Mouse (Mus musculus) urinary bladder, postnatal 14 days (tissue): ENCODE data around the gene Igdcc3.
A peak's percentile ranks its signal among the peaks of the same experiment; 100 is the strongest.
"Not testable (repeated sequence)": the region's sequence is repeated elsewhere in the genome, so short reads cannot be mapped to it uniquely, and the experiment has no call there.

Experiments
- DNase-seq: peaks from one replicate; pipeline ENCODE4 v3.0.0; 2021; ENCODE audit warnings: low spot score

Gene Igdcc3

DNA sequence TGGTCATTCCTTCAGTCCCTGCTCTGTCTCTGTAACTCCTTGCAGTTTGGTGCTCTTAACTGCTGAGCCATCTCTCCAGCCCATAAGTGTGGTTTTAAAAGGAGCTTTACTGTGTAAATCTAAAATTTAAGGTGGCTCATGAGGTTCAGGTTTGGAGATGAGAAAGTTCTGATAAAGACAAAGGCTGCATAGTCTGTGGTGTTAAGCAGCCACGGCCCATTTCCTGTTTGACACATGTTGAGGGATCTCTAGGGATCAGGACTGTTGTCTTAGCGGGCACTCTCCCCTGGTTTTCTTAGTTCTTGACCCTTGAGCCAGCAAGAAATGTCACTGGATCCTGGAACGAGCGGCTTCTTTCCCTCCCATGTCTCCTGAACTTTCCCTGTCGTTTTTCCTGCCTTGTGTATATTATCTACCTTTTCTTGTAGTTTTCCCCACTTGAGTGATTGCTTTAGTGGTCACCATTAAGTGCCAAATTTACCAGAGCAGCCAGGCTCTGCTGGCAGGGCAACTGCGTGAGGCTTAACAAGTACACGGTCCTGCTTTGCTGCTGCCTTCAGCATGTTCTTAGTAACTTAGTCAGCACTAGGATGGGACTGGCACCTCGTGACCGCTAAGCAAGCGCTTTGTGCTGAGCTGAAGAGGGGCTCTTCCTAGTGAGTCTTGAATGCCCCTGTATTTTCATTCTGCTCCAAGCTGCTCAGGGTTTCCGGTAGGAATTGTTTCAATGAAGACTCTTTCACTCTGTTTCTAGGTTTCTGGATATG is 64.2 kb downstream of the Igdcc3 start:
- DNase-seq = no peak

DNA sequence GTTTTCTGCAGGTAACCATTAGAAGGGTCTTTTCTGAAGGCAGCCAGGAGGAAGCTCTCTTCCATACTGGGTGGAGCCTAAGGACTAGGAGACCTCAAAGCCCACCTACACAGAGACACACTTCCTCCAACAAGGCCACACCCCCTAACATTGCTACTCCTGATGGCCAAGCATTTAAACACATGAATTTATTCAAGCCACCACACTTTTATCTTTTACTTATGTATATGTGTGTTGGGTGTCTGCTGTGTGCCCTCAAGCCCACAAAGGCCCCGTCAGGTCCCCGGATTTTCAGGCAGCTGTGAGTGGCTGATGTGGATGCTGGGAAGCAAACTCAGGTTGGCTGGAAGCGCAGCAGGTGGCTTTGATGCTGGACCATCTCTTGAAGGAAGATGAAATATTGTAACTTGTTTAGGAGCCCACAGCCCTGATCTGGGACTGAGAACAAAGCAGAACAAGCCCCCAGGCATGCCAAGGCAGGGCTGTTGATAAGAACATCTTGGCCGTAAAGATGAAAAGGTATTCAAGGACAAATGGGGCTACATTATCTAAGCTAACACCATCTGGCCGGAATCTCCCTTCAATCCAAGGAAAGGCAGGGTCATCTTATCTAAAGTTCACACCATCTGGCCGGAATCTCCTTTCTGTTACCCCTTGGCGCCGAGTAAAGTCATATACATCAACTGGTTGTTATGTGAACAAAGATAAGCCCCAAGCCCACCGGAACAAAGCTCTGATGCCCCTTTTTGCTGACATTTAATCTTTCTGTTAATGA is 66.2 kb downstream of the Igdcc3 start:
- DNase-seq = not testable (repeated sequence)

DNA sequence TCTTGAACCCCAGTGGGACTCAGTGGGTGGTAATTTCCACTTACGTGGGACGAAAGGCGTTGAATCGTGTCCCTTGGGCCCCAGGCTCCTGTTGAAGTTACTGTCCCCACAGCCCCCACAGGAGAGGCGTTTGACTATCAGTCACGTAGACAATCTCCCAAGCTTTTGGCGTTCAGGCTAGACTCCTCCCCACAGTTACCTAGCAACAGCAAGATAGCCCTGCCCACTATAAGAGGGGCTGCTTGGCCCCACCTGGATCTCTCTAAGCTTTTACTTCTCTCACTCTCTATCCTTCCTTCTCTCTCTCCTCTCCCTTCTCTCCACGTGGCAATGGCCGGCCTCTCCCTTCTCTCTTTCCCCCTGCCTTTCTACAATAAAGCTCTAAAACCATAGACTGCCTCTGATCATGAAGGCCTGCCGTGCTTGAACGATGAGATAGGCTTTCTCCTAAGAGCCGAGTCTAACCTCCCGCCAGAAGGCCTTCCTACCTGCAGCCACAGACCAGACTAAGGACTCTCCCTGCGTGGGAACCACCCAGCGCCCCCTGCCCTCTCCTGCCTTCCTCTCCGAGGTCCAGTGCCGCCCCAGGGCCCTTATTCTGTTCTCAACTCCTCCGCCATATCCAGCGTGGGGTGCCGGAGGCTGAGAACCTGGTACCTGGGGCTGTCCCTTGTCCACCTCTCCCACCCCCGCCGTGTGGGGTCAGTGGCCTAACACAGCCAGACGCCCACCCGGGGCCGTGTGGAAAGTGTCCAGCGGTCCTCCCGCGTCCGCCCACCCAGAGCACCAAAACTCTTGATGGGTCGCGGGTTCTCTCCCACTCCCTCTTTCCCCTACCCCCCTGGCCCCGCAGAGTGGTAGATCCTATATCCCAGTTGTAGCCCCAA is 67.5 kb downstream of the Igdcc3 start:
- no peak for DNase-seq

DNA sequence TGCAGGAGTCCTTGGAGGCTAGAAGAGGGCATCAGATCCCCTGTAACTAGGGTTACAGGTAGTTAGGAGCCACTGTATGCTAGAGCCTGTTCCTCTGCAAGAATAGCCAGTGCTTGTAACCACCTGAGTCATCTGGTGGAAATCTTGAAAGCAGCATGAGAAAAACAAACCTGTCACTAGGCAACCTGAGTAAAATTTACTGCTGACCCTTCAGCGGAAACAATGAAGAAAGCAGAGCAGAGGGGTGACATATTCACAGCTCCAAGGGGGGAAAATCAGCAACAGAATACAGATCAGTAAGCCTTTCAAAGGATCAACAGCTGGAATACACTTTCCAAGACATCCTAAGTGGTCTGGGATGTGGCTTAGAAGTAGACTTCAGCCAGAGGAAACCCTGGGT is 70.6 kb downstream of the Igdcc3 start:
- no peak for DNase-seq

DNA sequence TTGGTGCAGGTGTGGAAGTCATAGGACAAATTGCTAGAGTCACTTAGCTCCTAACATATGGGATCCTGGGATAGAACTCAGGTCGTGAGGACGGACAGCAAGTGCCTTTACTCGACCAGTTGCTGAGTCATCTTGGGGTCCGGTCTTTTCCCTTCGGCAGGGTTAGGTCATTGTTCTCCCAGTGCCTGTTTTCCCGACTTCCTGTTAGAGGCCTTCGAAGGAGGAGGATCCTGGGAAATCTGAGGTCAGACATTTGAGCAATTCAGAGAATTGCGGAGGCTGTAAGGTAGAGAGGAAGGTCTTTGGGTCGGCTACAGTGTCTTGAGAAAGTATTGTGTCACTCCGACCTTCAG is 73.4 kb downstream of the Igdcc3 start:
- no peak for DNase-seq

DNA sequence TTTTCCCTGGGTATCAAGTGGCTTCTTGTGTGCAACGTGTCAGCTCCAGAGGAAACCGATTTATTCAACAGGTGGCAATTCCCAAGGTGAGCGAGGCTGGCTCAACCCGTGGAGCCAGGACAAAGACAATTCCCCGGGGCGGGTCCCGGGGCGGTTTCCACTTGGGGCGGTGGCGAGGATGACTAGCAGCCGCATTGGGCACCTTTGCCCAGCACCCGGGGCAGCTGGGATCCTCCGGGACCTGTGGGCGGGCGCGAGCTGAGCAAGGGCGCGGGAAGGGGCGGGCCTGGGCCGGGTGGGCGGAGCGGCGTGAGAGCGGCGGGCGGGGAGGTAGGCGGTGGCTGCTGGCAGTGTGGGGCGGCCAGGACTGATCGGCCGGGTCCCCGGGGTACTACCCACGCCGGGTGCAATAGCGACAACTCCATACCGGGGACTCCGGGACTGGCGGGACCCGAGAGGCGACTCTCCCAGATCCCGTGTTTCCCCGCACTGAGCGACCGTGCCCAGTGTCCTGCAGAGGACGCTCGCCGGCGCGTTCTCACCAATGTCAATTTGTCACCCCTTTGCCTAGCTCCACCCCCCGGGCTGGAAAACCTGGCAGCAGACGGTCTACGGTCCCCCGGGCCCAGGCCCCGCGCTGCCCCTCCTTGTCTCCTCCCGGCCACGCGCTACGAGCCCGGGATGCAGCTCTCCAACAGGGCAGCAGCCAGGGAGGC is 73.9 kb downstream of the Igdcc3 start:
- DNase-seq = peak; percentile 87

DNA sequence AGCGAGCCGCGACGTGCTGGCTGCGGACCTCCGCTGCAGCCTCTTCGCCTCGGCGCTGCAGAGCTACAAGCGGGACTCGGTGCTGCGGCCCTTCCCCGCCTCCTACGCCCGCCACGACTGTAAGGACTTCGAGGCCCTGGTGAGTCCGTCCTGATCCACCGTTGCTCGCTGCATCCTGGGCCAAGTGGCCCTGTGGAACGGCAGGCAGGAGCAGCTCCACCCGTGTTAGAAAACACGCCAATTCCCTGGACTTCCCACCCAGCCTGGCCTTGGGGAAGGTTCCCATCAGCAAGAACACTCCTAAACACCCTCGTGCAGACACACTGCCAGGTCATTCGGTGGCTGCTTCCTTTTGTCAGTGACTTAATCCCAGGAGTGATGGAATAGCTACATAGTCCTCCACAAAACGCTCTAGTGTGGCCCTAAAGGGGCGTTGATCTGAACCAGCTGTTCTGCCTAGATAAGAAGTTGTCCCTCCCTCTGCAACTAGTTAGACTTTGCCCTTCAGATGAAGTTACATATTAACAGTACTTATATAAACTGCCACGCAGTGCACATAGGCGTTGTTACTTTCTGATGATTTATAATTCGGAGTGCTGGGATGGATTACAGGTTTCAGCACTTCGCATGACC is 74.6 kb downstream of the Igdcc3 start:
- DNase-seq = peak; percentile 44

DNA sequence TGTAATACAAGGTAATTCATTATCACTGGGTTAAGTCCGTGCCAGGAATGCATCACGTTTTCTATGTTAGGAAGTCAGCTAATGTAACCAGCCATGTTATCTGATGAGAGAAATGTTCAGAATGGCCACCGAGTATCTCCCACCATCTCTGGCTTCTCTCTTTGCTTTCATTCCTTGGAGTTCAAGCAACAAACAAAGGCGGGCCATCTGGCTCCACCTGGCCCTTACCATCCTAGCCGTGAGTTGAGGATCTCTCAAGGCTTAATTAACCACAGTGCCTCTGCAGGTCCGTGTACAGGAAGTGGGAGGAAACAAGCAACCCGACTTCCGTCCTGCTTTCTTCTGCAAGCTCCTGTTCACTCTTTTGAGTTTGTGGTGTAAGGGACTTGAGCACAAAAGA is 76.0 kb downstream of the Igdcc3 start:
- no peak for DNase-seq

- no peak for DNase-seq
These were observed 76.7 kb downstream of the Igdcc3 start for GRCm38 (mm10) chr9:65217661-65218060.

DNA sequence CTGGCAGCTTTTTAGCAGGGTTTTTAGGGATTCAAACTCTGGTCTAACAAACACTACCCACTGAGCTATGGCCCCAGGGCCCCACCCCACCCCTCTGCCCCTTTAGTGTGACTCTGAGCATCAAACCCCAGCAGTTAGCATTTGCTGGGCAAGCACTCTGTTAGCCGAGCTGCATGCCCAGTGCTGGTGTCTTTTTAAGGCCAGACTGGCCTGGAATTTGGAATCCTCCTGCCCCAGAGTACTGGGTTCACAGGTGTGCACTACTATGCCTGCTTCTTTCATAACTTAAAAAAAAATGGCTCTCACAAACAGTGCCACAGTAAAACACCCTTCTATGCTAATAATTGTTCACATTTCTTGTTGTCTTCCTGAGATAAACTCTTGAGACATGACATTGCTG is 77.9 kb downstream of the Igdcc3 start:
- DNase-seq = no peak

GRCm38 (mm10) chr9:65220398-65220797 is 79.4 kb downstream of the Igdcc3 start:
- not testable (repeated sequence) for DNase-seq

GRCm38 (mm10) chr9:65223927-65224326 is 82.9 kb downstream of the Igdcc3 start:
- DNase-seq = no peak

- peak; percentile 52 for DNase-seq
These were observed 84.8 kb downstream of the Igdcc3 start for GRCm38 (mm10) chr9:65225795-65226194.

DNA sequence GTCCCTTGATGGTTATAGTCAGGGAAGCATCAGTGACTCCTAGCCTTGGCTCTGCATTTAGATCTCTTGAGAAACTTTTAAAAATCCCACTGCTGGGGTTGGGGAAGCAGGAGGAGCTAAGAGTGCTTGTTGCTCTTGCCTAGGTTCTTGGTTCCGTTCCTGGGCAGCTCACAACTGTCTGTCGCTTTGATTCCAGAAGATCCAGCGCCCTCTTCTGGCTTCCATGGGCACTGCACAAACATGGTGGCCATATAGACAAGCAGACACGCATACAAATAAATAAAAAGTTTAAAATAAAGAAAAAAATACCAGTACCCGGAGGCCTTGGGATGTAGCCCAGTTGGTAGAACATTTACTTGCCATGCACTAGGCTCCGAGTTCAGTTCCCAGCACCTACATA is 89.3 kb downstream of the Igdcc3 start:
- no peak for DNase-seq

GRCm38 (mm10) chr9:65231284-65231683 is 90.3 kb downstream of the Igdcc3 start:
- DNase-seq = no peak

GRCm38 (mm10) chr9:65233243-65233985 is 92.4 kb downstream of the Igdcc3 start:
- no peak for DNase-seq

GRCm38 (mm10) chr9:65234734-65235133 is 93.7 kb downstream of the Igdcc3 start:
- no peak for DNase-seq
